Mouse (Mus musculus) lung, adult 2 months (tissue): Measurements from ENCODE around the gene Umod.

ENCODE experiments used
- CTCF ChIP-seq: fragments of 200-500 bp; IDR thresholded peaks from 2 replicates; pipeline ENCODE4 v1.5.1; 2011; ENCODE audit warnings: mild to moderate bottlenecking, low read length, control low read depth; ENCODE audit not compliant: insufficient read depth
- POLR2A ChIP-seq: fragments of 200-500 bp; IDR thresholded peaks from 2 replicates; pipeline ENCODE4 v1.6.1; 2011; ENCODE audit warnings: low read depth, mild to moderate bottlenecking, control low read depth, low read length, borderline replicate concordance; ENCODE audit errors: extremely low read depth

GRCm38 (mm10) chr7:119454192-119454591, 24.9 kb downstream of the Umod start:
- TF ChIP-seq CTCF, result no peak
- no peak for TF ChIP-seq POLR2A
